Mouse (Mus musculus) stomach, embryonic 16.5 days (tissue): Measurements from ENCODE around the gene Sox10. TPM values are rescaled to one million over a fixed set of nuclear protein-coding genes. Genes with fewer than 3 reads are reported as not detected.

ENCODE experiments used
- ATAC-seq: fragments of 200-750 bp; cut with Nextera tagmentation; 2 replicates; pipeline ENCODE4 v1.8.0; 2017; ENCODE audit warnings: moderate number of reproducible peaks, moderate TSS enrichment; ENCODE audit not compliant: insufficient read depth, low FRiP score
- H3K27ac ChIP-seq: fragments of 300-500 bp; sonication (generic); 2 replicates; pipeline ENCODE4 v1.5.1; 2014; ENCODE audit warnings: low read length
- H3K27me3 ChIP-seq: fragments of 300-500 bp; sonication (generic); 2 replicates; pipeline ENCODE4 v1.6.1; 2014; ENCODE audit warnings: low read length, control low read depth, mixed read lengths; ENCODE audit not compliant: control insufficient read depth, insufficient read depth
- H3K36me3 ChIP-seq: fragments of 300-500 bp; sonication (generic); 2 replicates; pipeline ENCODE4 v1.6.1; 2014; ENCODE audit warnings: low read length; ENCODE audit not compliant: control insufficient read depth, insufficient read depth
- H3K4me1 ChIP-seq: fragments of 300-500 bp; sonication (generic); 2 replicates; pipeline ENCODE4 v1.6.1; 2014; ENCODE audit warnings: low read length, control low read depth, mixed read lengths; ENCODE audit not compliant: control insufficient read depth, insufficient read depth
- H3K4me2 ChIP-seq: fragments of 300-500 bp; sonication (generic); 2 replicates; pipeline ENCODE4 v1.6.1; 2014; ENCODE audit warnings: low read depth, low read length, mixed read lengths
- H3K4me3 ChIP-seq: fragments of 300-500 bp; sonication (generic); replicated peaks from 2 replicates; pipeline ENCODE4 v1.5.1; 2014; ENCODE audit warnings: mild to moderate bottlenecking, low read length
- H3K9ac ChIP-seq: fragments of 300-500 bp; sonication (generic); 2 replicates; pipeline ENCODE4 v1.6.1; 2014; ENCODE audit warnings: low read length
- H3K9me3 ChIP-seq: fragments of 300-500 bp; sonication (generic); replicated peaks from 2 replicates; pipeline ENCODE4 v1.6.1; 2016; ENCODE audit warnings: low read length, control low read depth; ENCODE audit not compliant: control insufficient read depth
- WGBS: fragments of 180-500 bp; shearing (Covaris S2); extraction: QIAGEN DNeasy Blood & Tissue Kit; methylation state at CpG from one replicate; pipeline ENCODE4 v1.1.7; 2014; 5-methylcytosine and 5-hydroxymethylcytosine counted together
- polyA plus RNA-seq: library from polyadenylated mRNA; unstranded; fragments of >200 nt; fragmentation: Nextera tagmentation; extraction: Ambion mirVana; gene quantifications from 2 replicates; pipeline ENCODE4 v1.2.1, GENCODE M21; 2015

Gene Sox10
- polyA plus RNA-seq, 1 experiment from 2014 or later: 5.3 TPM

DNA sequence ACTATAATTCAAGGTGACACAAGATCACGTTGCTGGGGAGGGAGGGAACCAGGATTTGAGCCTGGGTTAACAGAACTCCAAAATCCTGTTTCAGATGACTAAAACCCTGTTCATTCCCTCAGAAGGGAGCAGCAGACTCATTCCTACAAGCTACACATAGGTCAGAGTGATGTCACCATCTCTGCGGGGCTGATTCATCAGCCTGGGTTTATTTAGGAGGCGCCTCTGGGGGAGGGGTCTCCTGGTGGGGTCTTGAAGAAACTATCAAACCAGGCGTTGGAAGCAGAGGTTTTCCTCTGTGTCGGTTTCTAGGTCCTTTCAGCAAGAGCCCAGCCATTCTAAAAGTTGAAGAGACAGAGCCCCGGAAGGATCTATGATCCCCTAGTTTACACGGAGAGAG, 57.1 kb downstream of the Sox10 start:
- H3K4me3 ChIP-seq: peak overlapping the region; percentile 91
- WGBS: 12% methylated on average over 7 of the region's 7 CpGs
- peak overlapping the region; percentile 96 for H3K27ac ChIP-seq
- no peaks in the 10 kb centered on the region for H3K9me3 ChIP-seq
- H3K9ac ChIP-seq: peak overlapping the region; percentile 95
- H3K4me2 ChIP-seq: peak overlapping the region; percentile 78
- no peak for ATAC-seq
- H3K4me1 ChIP-seq: peaks cover 21% of the 10 kb centered on the region
- no peaks in the 10 kb centered on the region for H3K36me3 ChIP-seq
- no peaks in the 10 kb centered on the region for H3K27me3 ChIP-seq

DNA sequence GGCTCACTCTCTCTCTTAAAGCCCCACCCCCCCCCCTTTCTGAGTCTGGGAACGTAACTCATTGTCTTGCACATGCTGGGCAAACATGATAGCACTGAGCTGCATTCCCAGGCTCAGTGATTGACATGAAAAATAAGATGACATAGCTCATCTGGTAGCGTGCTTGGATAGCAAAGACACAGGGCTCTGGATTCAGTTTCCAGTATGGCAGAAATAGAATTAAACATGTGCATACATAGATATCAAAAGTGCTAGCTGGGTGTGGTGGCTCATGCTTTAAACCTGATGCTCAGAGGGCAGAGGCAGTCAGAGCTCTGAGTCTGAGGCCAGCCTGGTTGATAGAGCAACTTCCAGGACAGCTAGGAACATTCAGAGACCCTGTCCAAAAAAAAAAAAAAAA, 59.2 kb downstream of the Sox10 start:
- Histone ChIP-seq H3K4me2 (no peak overlapping the region), H3K27me3 (no peaks in the 10 kb centered on the region), H3K9ac (no peak overlapping the region), H3K27ac (no peak overlapping the region), H3K9me3 (no peaks in the 10 kb centered on the region), H3K4me1 (peaks cover 21% of the 10 kb centered on the region), H3K4me3 (no peak overlapping the region), H3K36me3 (no peaks in the 10 kb centered on the region)
- WGBS: 65% methylated on average over 2 of the region's 2 CpGs
- no peak for ATAC-seq

Other genes starting within 250 kb of the Sox10 start
- gene Lgals1, start 238.5 kb downstream of the Sox10 start, polyA plus RNA-seq: 1,528 and 1,531 TPM in 2 replicates
- 45.6 and 46.9 TPM in 2 replicates for gene Nol12, start 230.3 kb downstream of the Sox10 start, polyA plus RNA-seq
- 54.2 and 63.6 TPM in 2 replicates for gene Triobp, start 217.5 kb downstream of the Sox10 start, polyA plus RNA-seq
- 479 and 551 TPM in 2 replicates for gene H1f0, start 136.8 kb downstream of the Sox10 start, polyA plus RNA-seq
- 0.26 and 0.43 TPM in 2 replicates for gene Galr3, start 123.4 kb downstream of the Sox10 start, polyA plus RNA-seq
- 35.7 and 35.8 TPM in 2 replicates for gene Ankrd54, start 102.3 kb downstream of the Sox10 start, polyA plus RNA-seq
- 208 and 211 TPM in 2 replicates for gene Eif3l, start 90.1 kb downstream of the Sox10 start, polyA plus RNA-seq
- gene Micall1, start 56.3 kb downstream of the Sox10 start, polyA plus RNA-seq: 10.4 and 11.2 TPM in 2 replicates
- 281 and 302 TPM in 2 replicates for gene Polr2f, start 24.2 kb downstream of the Sox10 start, polyA plus RNA-seq
- 6.9 and 7.3 TPM in 2 replicates for gene 1700088E04Rik, start 24.0 kb downstream of the Sox10 start, polyA plus RNA-seq
- gene Pick1, start 63.9 kb upstream of the Sox10 start, polyA plus RNA-seq: 55.0 and 58.7 TPM in 2 replicates
- gene Gm49486, start 64.2 kb upstream of the Sox10 start, polyA plus RNA-seq: 0.23 and 0.55 TPM in 2 replicates
- gene Slc16a8, start 89.5 kb upstream of the Sox10 start, polyA plus RNA-seq: 0.15 TPM in 1 of 2 replicates, not detected in the other
- 7.1 and 7.3 TPM in 2 replicates for gene Baiap2l2, start 120.3 kb upstream of the Sox10 start, polyA plus RNA-seq
- gene Pla2g6, start 163.2 kb upstream of the Sox10 start, polyA plus RNA-seq: 15.6 and 20.9 TPM in 2 replicates
- gene Maff, start 181.4 kb upstream of the Sox10 start, polyA plus RNA-seq: 5.2 and 6.2 TPM in 2 replicates
- 52.7 and 59.6 TPM in 2 replicates for gene Tmem184b, start 238.3 kb upstream of the Sox10 start, polyA plus RNA-seq